Mouse (Mus musculus) c-Kit-positive CD71-negative TER-119-negative erythroid progenitor cells, embryonic 14.5 days (primary cell): ENCODE measurements at regions not wholly inside any gene's neighbourhood (a gene's known extent, or its start where the extent isn't known, plus 50 kb on each side); places are given as distances from the start of the nearest gene placed in this dataset.

Experiments
- DNase-seq: peaks from one replicate; pipeline ENCODE4 v3.0.0-alpha.2; 2013; ENCODE audit warnings: low read depth

DNA sequence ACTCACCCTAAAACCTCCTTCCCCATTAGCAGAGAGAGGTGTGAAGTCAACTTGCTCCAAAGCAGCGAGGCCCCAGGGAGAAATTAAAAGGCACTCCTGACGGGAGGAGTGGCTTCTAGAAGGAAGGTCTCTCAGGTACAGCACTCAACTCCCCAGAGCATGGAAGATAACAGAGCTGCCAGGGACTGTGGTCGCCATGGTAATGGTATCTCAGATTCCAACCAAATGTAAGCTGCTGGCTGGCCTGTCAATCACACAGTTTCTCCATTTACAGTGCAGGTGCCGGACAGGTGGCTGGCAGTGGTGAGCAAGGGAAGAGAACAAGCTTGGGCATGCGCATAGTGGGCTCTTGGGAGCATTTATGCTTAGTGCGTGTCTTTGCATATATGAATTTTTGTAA, 213.5 kb upstream of the Bcor start:
- DNase-seq = no peak

GRCm38 (mm10) chrX:12375796-12376195, 211.8 kb upstream of the Atp6ap2 start:
- DNase-seq = no peak

DNA sequence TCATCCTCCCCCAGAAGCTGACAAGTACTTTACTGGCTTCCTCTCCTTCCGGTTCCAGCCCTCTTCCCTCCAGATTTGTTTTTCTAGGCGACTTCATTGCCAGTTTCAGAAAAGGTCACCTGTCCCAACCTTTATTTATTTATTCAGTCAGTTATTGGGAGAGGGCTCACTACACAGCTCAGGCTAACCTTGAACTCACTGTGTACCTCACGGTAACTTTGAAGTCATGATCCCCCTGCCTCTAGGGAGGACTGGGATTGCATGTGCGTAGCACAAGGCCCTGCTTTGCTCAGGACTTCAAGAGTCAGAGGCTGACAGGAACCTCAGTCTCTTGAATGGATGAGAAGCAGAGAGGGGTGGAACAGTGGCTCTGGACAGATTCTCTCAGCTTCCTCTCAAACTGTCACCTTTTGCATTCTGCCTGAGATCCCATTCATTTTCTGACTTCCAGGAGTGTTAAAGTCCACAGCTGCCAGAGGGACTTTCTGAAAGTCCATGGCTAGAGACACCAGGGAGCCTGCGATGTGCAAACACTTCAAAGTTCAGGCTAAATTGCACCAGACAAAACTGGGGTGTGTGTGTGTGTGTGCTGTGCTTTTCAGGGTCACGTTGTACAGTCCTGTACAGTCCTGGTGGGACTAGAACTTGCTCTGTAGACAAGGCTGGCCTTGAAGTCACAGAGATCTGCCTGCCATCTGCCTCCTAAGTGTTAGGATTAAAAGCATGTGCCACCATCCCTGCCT, 211.2 kb upstream of the Atp6ap2 start:
- DNase-seq = no peak

- DNase-seq = no peak
Observed at GRCm38 (mm10) chrX:12377441-12377840, 210.2 kb upstream of the Atp6ap2 start.

DNA sequence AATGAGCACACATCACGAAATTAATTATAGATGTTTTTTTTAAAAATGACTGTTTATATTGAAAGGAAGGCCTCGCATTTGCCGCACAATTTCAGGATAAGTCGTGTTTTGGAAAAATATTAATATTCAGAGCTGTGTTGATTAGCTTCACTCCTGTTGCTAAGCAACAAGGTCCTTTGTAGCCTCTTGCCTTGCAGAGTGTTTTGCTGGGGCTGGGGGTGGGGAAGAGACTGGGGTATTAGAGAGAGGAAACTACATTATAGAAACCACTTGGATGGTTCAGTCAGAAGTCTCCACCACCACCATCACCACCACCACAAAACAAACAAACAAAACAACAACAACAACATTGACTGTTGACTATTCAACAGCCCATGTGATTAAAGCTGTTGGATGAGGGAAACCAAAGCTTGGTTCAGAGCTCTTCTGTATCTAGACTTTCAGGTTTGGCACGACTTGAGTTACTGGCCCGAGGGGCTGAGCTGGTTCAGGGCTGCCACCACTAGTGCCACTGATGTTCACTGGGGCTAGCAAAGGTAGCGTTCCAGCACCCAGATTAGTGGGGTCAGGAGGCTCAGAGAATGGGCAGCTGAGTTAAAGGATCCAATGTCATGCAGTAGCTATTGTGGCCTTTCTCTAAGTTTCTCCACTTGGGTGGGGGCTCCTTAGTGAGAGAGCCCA, 195.3 kb upstream of the Atp6ap2 start:
- DNase-seq = no peak

- no peak for DNase-seq
Observed at GRCm38 (mm10) chrX:12409319-12409718, 178.3 kb upstream of the Atp6ap2 start.

DNA sequence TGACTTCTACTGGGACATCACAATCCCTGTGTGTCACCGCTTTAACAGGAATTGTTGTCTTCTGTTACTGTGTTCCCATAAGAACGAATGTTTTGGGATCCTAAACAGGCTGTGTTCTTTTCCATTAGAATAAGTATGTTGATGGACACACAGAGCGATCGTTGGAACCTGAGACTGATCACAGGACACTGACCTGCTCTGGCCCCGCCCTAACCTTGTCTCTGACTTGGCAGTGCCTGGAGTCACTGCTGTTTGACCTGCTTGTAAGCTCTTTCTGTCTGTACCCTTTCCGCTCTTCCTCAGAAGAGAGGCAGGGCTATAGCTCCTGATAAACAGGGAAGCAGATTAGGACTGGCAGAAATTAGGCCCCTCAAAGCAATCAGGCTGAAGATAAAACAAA, 162.0 kb upstream of the Atp6ap2 start:
- DNase-seq = no peak

DNA sequence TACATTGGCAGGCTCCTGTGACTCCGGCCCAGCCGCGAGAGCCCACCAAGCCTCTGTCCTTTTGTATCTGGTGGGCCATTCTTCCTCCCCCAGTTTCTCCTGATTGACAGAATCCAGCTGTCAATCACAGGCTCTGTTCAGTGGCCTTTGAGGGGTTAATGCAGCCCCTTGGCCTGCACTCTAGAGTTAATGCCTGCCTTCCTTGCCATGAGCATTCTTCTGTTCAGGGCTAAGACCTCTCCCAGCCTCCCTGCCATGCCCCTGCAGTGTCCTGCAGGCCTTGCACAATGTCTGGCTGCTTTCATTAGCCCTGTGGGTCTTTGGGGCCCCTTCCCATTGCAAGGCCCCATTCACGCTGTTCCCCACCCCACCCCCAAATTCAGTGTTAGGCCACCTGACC, 160.9 kb upstream of the Atp6ap2 start:
- DNase-seq = no peak

DNA sequence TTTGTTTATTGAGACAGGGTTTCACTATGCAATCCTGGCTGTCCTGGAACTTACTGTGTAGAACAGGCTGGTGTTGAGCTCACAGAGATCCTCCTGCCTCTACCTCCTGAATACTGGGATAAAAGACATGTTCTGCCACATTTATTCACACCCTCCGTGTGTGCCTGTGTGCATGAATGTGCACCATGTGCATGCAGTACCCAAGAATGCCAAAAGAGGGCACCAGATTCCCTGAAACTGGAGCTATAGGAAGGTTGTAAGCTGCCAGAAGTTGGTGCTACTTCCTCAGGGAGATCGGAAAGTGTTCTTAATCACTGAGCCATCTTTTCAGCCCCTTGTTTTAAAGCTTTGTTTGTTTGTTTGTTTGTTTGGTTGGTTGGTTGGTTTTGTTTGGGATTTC, 155.3 kb upstream of the Atp6ap2 start:
- DNase-seq = no peak

DNA sequence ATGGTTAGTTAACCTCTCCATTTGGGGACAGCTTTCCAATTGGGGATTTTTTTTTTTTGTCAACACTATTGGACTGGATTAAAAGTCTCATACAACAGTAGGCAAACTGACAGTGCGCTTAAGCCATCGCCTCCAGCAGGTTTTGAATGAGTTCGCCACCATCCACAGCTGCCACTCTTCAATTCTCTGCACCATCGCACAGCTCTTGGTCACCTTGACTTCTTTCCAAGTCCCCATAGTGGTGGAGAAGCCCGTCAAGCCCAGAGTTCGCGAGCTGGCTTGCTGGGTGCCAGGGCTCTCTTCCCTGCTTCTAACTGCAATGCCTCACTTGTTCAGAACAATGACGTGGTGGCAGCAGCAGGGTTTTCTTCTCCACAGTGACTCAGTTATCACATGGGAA, 151.9 kb upstream of the Atp6ap2 start:
- DNase-seq = no peak

GRCm38 (mm10) chrX:12436106-12436505, 151.5 kb upstream of the Atp6ap2 start:
- DNase-seq = no peak

- no peak for DNase-seq
Observed at GRCm38 (mm10) chrX:12439447-12439846, 148.2 kb upstream of the Atp6ap2 start.

- DNase-seq = no peak
Observed at GRCm38 (mm10) chrX:12443794-12444193, 143.8 kb upstream of the Atp6ap2 start.

GRCm38 (mm10) chrX:12445093-12445492, 142.5 kb upstream of the Atp6ap2 start:
- DNase-seq = no peak

DNA sequence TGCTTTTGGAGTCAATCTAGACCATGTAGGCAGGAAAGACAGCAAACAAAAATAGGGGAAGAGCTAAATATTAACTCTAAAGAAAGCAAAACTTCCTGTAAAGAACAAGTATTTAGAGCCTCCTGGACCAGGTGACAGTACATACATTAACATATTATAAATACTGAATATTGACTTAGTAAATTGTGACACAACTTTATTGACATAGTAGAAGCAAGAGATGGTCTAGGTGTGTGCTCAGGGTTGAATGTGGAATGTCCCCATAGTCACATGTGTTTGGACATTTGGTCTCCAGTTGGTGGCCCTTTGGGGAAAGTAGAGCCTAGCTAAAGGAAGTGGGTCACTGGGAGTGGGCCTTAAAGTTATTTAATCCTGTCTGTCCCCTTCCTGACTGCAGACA, 139.6 kb upstream of the Atp6ap2 start:
- no peak for DNase-seq

DNA sequence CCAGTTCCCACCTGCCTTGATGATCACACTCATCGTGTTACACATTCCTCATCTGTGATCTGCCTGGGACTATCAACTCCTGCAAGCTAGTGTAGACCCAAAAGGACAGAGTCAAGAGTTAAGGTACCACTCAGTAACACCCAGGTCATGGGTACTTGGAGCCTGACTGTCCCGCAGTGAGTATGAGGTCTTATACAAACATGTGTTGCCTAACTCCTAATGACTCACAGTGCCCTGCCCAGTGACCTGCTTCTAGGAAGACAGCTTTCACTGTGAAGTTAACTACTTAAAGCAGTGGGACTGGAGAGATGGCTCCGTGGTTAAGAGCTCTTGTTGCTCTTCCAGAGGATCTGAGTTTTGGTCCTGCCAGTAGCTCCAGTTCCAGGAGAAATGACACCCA, 137.9 kb upstream of the Atp6ap2 start:
- no peak for DNase-seq

DNA sequence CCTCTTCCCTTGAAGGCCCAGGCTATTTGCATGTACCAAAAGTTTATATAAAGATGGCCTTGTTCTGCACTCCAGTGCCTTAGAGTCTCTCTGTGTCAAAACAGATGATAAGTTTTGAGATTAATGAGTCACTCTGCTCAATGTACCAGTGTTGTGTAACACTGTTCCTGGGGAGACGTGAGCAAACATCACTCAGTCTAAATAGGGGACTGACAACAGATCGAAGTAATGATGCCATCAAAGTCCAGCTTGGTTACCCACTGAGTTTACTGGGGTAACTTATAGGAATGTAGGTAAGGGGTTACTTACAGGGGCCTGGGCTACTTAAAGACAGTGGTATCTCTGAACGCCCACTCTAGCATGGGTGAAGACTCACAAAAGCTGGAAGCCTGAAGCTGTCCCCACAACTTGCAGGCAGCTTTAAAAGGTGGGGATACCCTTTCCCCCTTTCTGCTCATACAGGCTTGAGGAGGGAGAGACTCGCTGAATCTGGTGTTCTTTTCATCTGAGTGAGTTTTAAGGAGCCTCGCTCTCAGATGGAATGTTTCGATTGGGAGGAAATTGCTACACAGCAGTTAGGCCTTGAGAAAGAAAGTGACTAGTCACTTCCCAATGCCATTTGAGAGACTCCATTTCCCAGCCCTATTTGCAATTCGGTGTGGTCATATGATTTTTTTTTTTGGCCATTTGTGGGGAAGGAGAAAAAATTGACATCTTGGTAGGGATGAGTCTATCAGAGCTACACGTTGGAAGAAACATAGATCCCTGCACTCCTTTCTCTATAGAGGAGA, 134.4 kb upstream of the Atp6ap2 start:
- no peak for DNase-seq

DNA sequence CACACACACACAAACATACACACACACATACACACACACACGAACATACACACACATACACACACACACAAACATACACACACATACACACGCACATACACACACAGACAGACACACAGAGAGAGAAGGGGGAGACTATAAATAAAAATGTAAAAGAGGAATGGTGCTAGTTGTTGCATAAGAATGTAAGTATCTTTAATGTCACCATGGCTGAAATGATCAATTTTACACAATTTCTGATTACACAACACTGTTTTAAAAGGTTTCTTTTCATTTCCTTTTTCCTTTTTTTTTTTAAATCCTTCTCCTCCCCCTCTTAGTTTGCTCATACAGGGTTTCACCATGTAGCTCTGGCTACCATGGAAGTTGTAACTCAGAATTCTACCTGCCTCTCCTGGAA, 125.9 kb upstream of the Atp6ap2 start:
- DNase-seq = no peak

GRCm38 (mm10) chrX:12462936-12463647, 124.5 kb upstream of the Atp6ap2 start:
- DNase-seq = no peak

DNA sequence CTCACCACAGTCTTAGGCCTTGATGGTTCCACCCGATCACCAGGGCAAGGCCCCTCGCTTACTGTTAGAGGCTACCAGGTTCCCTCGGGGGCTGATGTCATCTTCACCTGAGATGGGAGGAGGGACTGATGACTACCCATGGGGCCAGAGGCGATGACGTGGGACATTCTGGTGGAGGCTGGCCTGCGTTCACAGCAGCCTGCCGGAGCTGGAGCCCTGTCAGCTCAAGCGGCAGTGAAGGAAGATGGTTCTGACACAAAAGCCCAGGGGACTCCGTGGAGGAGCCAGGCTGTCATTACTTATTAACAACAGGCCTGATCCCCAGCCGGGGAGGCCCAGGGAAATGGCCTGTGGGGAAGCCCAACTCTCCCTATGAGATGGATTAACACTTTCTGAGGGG, 121.3 kb upstream of the Atp6ap2 start:
- DNase-seq = no peak

GRCm38 (mm10) chrX:12466897-12467296, 120.7 kb upstream of the Atp6ap2 start:
- DNase-seq = no peak

DNA sequence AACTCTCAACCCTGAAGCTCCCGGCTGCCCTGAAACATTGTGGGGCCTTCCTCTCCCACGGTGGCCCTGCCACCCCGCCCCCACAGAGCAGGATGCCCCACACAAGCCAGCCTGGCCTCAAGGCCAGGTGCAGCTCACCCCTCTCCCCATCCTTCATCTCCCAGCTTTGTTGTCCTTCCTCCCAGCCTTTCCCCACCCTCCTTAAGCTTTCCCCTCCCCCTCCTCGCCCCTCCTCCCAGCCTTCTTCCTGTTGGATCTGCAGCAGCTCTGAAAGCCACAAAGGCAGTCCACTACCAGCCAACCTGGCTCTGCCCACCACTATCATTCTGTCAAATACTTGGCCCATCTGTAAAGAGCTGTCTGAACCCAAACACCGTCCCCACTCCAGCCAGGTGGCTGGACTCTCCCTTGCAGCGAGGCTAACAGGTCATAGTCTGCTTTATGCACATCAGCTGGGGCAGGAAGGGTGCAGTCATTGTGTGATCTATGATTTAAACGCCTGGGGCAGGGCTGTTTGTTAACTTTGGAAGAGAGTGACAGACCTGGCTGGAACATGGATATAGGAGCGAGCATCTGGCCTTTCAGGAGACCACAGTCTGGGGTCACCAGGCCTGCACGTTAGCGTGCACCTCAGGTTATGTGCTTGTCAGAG, 119.9 kb upstream of the Atp6ap2 start:
- DNase-seq = no peak
